Mouse (Mus musculus) olfactory bulb, adult 2 months (tissue): ENCODE measurements around the gene Brms1.

Source experiments
- CTCF ChIP-seq: fragments of 200-500 bp; IDR thresholded peaks from 2 replicates; pipeline ENCODE4 v1.5.1; 2012; ENCODE audit warnings: low read depth, mild to moderate bottlenecking, low read length, moderate library complexity; ENCODE audit not compliant: insufficient read depth
- POLR2A ChIP-seq: fragments of 200-500 bp; IDR thresholded peaks from 2 replicates; pipeline ENCODE4 v1.6.1; 2012; ENCODE audit warnings: mild to moderate bottlenecking, low read depth, low read length, moderate library complexity; ENCODE audit not compliant: insufficient read depth

GRCm38 (mm10) chr19:5052166-5052822 is 11.1 kb downstream of the Brms1 start:
- TF ChIP-seq CTCF (no peak), POLR2A (no peak)
